Mouse (Mus musculus) layer of hippocampus, adult 2 months (tissue): ENCODE measurements around the gene Nlgn1. TPM values are rescaled to one million over a fixed set of nuclear protein-coding genes. Genes with fewer than 3 reads are reported as not detected.
"Not testable (repeated sequence)": the region's sequence is repeated elsewhere in the genome, so short reads cannot be mapped to it uniquely, and the experiment has no call there.

Experiments used
- DNase-seq, 2 experiments: peaks; one replicate each; pipeline ENCODE4 v3.0.0; 2022; ENCODE audit warnings: low spot score in 2 of 2
- H3K27ac ChIP-seq: fragments of 200-600 bp; 2 replicates; pipeline ENCODE4 v1.8.1; 2022
- H3K4me3 ChIP-seq: fragments of 200-600 bp; 2 replicates; pipeline ENCODE4 v1.8.1; 2022; ENCODE audit warnings: mild to moderate bottlenecking
- CTCF ChIP-seq: fragments of 200-600 bp; conservative IDR thresholded peaks from 2 replicates; pipeline ENCODE4 v1.8.1; 2022; ENCODE audit warnings: antibody characterized with exemption, mild to moderate bottlenecking, moderate library complexity
- total RNA-seq, 2 experiments: library from RNA; stranded (reverse); gene quantifications; 2 replicates each; pipeline ENCODE4 v1.2.3; 2021

Nlgn1 gene
- total RNA-seq, 2 experiments from 2014 or later, result 108 to 116 TPM

GRCm38 (mm10) chr3:25629198-25629597 lies 703.1 kb downstream of the Nlgn1 start:
- DNase-seq, result no peak
- Histone ChIP-seq H3K4me3 (no peak overlapping the region), H3K27ac (no peak overlapping the region)
- TF ChIP-seq CTCF, result no peak

GRCm38 (mm10) chr3:25606597-25606996 lies 725.7 kb downstream of the Nlgn1 start:
- TF ChIP-seq CTCF, result no peak

GRCm38 (mm10) chr3:25597513-25597912 lies 734.7 kb downstream of the Nlgn1 start:
- DNase-seq, result peak in 1 of 2 experiments; percentile 19
- TF ChIP-seq CTCF, result no peak
- H3K27ac ChIP-seq, result peak overlapping the region; percentile 36; the same call in 1 of the 2 replicates
- no peak overlapping the region for H3K4me3 ChIP-seq

More at GRCm38 (mm10) chr3:25606597-25606996, 725.7 kb downstream of the Nlgn1 start:
- Histone ChIP-seq H3K4me3 (no peak overlapping the region), H3K27ac (no peak overlapping the region)
- no peak for DNase-seq

- no peak overlapping the region for H3K4me3 ChIP-seq
- TF ChIP-seq CTCF, result no peak
- DNase-seq, result no peak
- no peak overlapping the region for H3K27ac ChIP-seq
These were observed 756.7 kb downstream of the Nlgn1 start for GRCm38 (mm10) chr3:25575526-25575925.

GRCm38 (mm10) chr3:25574840-25575239 lies 757.4 kb downstream of the Nlgn1 start:
- no peak overlapping the region for H3K27ac ChIP-seq
- no peak overlapping the region for H3K4me3 ChIP-seq
- no peak for DNase-seq
- no peak for TF ChIP-seq CTCF

- DNase-seq, H3K27ac ChIP-seq, H3K4me3 ChIP-seq: not testable (repeated sequence)
- peak; percentile 48 for TF ChIP-seq CTCF
These were observed 773.7 kb downstream of the Nlgn1 start for GRCm38 (mm10) chr3:25558513-25558912.

- DNase-seq, H3K4me3 ChIP-seq, H3K27ac ChIP-seq: not testable (repeated sequence)
These were observed 783.2 kb downstream of the Nlgn1 start for GRCm38 (mm10) chr3:25549097-25549496.

GRCm38 (mm10) chr3:25524236-25524635 lies 808.0 kb downstream of the Nlgn1 start:
- not testable (repeated sequence) for H3K4me3 ChIP-seq, DNase-seq
- peak overlapping the region; percentile 70 for H3K27ac ChIP-seq

GRCm38 (mm10) chr3:25463051-25463450 lies 869.2 kb downstream of the Nlgn1 start:
- DNase-seq, result no peak
- no peak for TF ChIP-seq CTCF
- no peak overlapping the region for H3K4me3 ChIP-seq
- no peak overlapping the region for H3K27ac ChIP-seq

- TF ChIP-seq CTCF, result no peak
- no peak for DNase-seq
- Histone ChIP-seq H3K4me3 (no peak overlapping the region), H3K27ac (no peak overlapping the region)
These were observed 875.9 kb downstream of the Nlgn1 start for GRCm38 (mm10) chr3:25456250-25456860.

GRCm38 (mm10) chr3:25452314-25452713 lies 879.9 kb downstream of the Nlgn1 start:
- no peak for DNase-seq
- no peak for TF ChIP-seq CTCF
- Histone ChIP-seq H3K27ac (no peak overlapping the region), H3K4me3 (no peak overlapping the region)

- DNase-seq, result no peak
- no peak for TF ChIP-seq CTCF
- H3K4me3 ChIP-seq, result no peak overlapping the region
These were observed 881.8 kb downstream of the Nlgn1 start for GRCm38 (mm10) chr3:25450471-25450870.

GRCm38 (mm10) chr3:25449356-25449755 lies 882.9 kb downstream of the Nlgn1 start:
- Histone ChIP-seq H3K27ac (no peak overlapping the region), H3K4me3 (no peak overlapping the region)
- no peak for DNase-seq
- TF ChIP-seq CTCF, result no peak

More at GRCm38 (mm10) chr3:25450471-25450870, 881.8 kb downstream of the Nlgn1 start:
- H3K27ac ChIP-seq, result no peak overlapping the region

GRCm38 (mm10) chr3:25447181-25447580 lies 885.1 kb downstream of the Nlgn1 start:
- TF ChIP-seq CTCF, result no peak
- H3K27ac ChIP-seq, result no peak overlapping the region
- peak in 1 of 2 experiments; percentile 35 for DNase-seq

More at GRCm38 (mm10) chr3:25447181-25447580, 885.1 kb downstream of the Nlgn1 start:
- H3K4me3 ChIP-seq, result no peak overlapping the region
